Mouse (Mus musculus) natural killer cell, adult 2 months (primary cell): ENCODE data around the gene Gatad1.
"Not testable (repeated sequence)": the region's sequence is repeated elsewhere in the genome, so short reads cannot be mapped to it uniquely, and the experiment has no call there.

Experiments used
- DNase-seq, 2 experiments: peaks; one replicate each; pipeline ENCODE4 v3.0.0; 2022; ENCODE audit warnings: low spot score in 2 of 2

The Gatad1 gene

DNA sequence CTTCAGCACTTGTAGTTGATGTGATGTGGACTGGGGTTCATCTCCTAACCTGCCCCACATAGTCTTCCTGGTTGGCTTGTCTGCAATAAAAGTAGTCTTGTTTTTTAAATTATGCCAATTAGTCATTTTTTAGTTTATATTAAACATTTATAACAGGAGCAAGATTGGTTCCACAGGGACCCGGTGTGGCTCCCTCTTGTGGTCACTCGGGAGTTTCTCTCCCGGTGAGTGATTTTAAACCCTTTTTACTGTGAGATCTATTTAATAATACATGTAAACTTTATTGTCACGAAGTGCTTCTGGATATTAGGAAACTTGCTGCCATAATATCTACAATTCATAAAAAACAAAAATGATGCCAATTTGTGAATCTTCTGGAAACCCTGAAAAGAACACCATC, 23.0 kb downstream of the Gatad1 start:
- DNase-seq, result peak in 1 of 2 experiments; percentile 12

DNA sequence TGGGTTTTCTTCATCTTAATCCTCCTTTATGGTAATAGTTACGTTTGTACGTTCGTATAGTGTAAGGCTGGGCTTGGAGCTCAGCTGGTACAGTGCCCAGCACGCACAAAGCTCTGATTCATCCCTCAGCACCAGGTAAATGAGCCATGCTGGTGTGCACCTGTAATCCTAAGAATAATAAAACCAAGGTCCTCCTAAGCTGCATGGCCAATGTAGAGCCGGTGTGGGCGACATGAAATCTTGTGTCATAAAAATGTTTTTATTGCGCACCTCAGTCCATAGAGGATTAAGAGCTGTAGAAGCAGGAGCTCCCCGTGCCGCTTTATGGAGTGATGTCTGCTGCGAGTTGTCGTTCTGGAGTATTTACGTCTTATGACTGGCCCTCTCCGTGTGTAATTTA, 23.7 kb downstream of the Gatad1 start:
- no peak for DNase-seq

DNA sequence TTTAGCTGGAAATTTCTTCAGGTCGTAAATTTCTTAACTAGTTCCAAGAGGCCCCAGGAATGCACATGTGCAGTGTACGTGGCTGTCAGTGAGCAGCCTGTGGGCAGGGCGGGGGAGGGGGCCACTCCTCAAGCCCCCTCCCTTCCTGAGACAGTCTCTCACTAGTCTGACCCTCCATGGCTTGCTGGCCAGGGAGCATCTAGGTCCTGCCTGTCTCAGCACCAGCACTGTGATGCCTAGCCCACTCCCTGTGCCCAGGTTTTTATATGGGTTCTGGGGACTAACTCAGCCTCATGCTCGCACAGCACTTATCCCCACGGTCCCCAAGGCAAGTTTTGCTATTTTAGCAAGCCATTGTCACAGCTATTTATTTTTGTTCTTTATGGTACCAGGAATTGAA, 24.7 kb downstream of the Gatad1 start:
- no peak for DNase-seq

DNA sequence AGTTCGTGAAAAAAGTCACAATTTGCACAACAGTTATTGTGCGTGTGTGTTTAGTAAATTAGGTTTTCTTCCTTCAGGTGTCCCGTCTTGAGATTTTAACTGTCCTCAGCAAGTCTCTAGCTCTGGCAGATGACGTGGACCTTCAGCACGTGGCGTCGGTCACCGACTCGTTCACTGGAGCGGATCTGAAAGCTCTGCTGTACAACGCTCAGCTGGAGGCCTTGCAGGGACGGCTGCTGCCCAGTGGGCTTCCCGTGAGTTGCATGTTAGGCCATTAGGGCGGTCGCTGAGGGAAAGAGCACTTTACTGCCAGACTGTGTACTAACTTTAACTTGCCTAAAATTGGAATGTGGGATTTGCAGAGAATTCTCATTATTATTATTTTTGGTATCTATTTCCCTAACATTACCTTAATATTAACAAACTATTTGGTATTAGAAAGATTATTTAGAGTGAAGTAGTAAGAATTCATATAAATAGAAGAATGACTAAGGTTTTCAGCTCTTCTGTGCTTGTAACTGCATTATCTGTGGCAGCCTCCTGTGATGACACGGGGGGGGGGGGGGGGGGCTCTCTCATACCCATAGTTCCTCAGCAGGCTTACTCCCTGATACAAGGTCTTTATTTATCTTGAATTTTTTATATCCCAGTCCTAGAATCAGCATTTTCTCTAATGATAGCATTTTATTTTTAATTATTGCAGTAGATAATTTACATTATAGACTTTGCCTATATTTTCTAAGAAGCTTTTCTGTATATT, 25.3 kb downstream of the Gatad1 start:
- DNase-seq, result no peak

DNA sequence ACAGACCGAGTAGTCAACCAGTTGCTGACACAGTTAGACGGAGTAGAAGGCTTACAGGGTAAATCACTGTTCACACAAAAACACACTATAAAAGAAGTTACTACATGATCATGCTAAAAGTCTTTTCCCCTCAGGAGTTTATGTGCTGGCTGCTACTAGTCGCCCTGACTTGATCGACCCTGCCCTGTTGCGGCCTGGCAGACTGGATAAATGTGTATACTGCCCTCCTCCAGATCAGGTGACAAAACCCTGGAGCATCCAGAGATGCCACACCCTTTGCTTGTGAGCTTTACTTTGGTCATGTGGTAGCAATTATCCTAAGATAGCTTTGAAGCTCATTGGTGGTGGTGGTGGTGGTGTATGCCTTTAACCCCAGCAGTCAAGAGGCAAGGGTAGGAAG, 26.9 kb downstream of the Gatad1 start:
- DNase-seq, result no peak

DNA sequence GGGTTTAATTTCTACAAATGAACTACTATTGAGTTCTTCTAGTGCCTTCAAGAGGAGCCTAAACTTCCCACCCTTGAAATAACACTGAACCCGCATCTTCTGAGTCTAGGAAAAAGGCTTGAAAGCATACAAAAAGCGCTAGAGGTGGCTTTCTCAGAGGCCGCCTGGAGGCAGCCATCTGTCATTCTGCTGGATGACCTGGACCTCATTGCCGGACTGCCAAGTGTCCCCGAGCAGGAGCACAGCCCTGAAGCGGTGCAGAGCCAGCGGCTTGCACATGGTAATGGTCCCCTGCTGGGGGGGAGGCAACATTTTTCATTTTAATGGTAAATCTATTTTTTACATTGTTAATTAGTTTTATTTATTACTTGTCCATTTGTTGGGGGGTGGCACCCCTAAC, 36.5 kb downstream of the Gatad1 start:
- no peak for DNase-seq

DNA sequence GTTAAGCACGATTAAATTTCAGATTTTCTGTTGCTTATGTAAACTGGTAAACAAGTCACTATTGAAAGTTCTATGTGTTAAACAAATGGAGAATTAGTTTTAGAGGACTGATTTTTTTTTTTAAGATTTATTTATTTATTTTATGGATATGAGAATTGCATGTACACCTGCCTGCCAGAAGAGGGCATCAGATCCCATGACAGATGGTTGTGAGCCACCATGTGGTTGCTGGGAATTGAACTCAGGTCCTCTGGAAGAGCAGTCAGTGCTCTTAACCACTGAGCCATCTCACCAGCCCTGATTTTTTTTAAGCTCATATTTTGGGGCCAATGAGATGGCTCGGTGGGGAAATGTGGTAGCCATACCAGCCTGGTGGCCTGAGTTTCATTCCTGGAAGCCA, 45.1 kb downstream of the Gatad1 start:
- not testable (repeated sequence) for DNase-seq

DNA sequence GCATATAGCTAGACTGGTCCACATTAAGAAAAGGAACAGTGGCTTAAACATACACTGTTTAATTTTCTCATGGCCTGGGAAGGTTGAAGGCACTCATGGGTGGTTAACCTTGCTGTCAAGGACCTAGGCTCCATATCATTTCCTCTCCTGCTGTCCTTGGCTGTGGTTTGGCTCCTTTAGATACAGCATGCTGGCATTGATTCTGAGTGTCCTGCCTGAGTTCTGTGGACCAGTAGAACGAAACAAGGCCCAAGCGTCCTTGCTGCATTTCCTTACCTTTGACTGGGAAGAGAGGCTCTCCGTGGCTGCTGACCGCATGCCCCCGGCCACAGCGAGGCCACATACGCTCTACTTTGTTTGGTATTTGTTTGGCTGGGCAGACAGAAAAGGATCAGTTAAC, 47.7 kb downstream of the Gatad1 start:
- DNase-seq, result no peak

DNA sequence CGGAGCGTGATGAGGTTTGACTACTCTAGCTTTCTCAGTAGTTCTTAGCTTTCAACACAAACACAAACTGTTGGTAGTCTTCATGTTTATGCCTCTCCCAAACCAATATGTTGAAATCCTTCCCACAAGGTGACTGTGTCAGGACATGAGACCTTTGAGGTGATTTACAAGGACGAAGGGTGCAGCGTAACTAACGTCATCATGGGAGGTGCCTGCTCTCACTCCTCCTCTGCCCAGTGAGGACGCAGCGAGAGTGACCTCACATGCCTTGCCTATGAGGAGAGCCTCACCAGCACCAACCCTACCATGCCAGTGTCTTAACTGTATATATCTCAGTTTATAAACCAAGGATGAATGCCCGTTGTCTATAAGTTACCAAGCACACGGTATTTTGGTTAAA, 49.9 kb downstream of the Gatad1 start:
- DNase-seq, result no peak

DNA sequence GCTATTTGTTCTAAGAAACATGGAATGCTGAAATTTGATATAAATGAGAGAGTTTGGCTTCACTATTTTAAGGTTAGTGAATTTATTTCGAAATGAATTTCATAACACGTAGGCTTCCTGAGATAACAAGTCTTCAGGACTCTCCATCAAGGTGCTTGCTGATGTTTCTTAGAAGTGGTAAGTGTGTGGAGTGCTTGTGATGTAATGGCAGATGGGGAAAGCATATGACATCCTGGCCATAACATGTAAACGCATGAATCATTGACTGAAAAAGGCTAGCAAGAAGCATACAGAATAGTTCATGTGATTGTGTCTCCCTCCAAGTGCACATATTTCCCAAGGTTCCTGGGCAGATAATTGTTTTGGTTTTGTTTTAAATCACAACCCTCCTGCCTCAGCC, 56.2 kb downstream of the Gatad1 start:
- DNase-seq, result no peak

DNA sequence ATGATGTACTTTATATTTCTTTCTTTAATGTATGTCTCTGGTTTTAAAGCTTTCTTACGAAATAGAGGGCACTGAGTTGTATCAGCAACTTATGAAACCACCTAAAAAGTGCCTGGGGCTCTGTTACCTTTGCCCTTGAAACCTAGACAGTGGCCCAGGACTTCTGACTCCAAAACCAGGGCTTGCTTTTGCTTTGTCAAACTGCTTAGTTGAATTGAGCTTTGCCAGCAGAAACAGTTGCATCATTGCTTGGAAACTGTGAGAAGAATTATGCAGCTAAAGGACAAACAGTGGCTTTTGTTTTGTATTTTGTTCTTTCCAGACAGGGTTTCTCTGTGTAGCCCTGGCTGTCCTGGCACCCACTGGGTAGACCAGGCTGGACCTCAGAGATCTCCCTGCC, 56.7 kb downstream of the Gatad1 start:
- no peak for DNase-seq

DNA sequence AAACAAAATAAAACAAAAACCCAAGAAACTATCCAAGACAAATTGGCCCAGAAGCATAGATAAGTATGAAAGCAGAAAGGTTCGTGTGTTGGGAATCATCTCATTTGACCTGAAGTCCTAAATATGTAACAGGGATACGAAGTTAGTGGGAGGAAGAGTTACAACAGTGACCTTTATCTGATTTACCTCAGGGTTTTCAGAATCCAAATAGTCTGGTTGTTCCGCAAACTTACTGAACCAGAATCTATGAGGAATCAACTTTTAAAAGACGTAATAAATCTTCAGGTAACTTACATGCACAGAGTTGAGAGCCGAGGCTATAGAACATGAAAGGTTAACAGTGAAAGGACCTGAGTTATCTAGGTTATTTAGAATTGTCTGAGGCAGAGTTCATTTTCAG, 58.2 kb downstream of the Gatad1 start:
- DNase-seq, result no peak

DNA sequence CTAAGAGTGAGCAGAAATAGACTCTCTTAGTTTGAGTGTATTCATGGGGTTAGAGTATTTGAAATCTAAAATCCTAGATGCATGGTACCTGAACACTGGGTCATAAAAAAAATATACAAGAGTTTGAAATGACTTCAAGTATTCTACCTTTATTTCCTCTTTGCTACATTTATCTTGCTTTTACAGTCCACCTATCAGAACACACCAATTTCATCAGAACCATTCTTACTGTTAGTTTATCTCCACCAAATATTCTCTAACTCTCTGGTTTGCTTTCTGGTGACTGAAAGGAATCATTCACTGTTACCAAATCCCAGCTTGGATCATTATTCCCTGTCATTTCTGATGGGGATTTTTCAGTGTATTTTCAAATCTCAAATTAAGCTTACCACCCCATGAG, 59.8 kb downstream of the Gatad1 start:
- DNase-seq, result no peak

DNA sequence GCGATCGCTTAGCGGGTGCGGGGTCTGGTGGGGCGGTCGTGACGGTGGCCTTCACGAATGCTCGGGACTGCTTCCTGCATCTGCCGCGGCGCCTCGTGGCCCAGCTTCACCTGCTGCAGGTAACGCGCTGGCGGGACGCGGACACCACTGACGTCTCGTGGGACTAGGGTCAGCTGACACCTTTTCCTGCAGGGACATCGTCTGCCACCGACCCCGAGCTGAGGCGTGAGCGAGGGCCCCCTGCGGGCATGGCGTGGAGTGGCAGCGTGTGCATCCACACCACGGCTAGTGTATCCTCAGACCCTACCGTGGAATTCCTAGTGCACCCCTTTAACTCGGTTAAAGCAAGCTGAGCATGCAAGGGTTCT, 60.6 kb downstream of the Gatad1 start, which contains the start of gene Rbm48:
TSS of gene Rbm48 (minus strand) at position 187 of the 368 bp plus-strand sequence.
- DNase-seq, result peak; percentile 56 to 81

DNA sequence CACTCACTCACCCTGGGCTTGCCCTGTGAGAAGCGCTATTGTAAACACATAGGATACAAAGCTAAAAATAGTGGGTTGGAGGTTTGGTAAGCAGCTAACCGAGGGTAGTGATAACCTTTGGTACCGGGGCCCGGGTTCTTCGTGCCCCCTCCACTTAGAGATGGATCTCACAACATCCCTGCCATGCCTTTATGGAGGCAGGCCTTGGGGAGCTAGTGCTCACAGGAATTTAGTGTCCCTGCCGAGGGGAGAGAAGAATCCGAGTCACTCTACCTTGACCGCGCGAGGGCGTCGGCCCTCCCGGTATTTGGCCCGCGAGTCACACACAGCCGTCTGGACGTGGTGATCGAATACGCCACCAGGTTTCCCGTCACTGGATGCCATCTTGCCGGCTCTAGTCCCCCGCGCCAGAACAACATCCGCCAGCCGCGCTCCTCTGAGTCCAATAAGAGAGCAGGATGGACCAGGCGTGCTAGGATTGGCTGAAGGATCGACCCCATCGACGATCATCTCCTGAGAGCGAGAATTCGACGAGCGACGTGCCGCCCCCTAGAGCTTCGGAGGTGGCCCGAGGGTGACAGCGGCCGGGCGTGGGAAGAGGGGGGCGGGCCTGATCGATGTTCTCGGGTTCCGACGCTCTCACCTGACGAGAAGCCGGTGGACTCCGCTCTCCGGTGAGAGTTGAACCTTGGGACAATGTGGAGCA, 61.1 kb downstream of the Gatad1 start, which contains the start of gene Pex1:
TSS of gene Pex1 (plus strand) at position 374 of the 706 bp plus-strand sequence.
- DNase-seq, result peak; percentile 92 to 95
